Mouse (Mus musculus) thymus, postnatal 4 days (tissue): Measurements from ENCODE around the gene Gm10147.
"Not testable (repeated sequence)": the region's sequence is repeated elsewhere in the genome, so short reads cannot be mapped to it uniquely, and the experiment has no call there.

Experiments
- DNase-seq: peaks from one replicate; pipeline ENCODE4 v3.0.0; 2021

The Gm10147 gene

DNA sequence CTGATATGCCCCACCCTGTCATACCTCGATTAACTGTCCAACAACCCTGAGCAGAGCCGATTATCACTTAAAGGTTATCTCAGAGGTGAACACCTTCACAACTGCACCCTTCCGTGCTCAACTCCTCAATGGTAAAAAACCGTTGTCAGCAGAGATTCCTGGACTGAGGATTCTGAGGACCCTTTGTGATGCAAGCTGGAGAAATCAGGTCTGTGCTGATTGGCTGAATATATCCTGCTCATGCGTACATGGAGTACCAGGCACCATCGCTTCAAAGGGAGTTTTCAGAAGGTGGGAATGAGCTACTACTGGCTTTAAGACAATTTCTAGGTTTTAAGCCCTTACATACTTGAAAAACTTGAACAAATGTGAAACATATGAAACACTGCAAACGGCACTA, at the start of gene Gm10147:
Gene Gm10147 (minus strand): TSS at position 101 of the 400 bp plus-strand sequence.
- not testable (repeated sequence) for DNase-seq
